Mouse (Mus musculus) ES-Bruce4 (cell line): ENCODE measurements around the gene Akap10.

Experiments
- CTCF ChIP-seq: IDR thresholded peaks from one replicate; pipeline ENCODE4 v1.8.1; 2011; ENCODE audit warnings: low read depth, low read length
- POLR2A ChIP-seq: IDR thresholded peaks from one replicate; pipeline ENCODE4 v1.8.1; 2011; ENCODE audit warnings: low read length; ENCODE audit not compliant: insufficient read depth

- TF ChIP-seq CTCF (no peak), POLR2A (no peak)
Observed at GRCm38 (mm10) chr11:61929323-61930097, 542 bp downstream of the Akap10 start.
